Mouse (Mus musculus): ENCODE measurements around the gene Ppp1r35. TPM values are rescaled to one million over a fixed set of nuclear protein-coding genes. Genes with fewer than 3 reads are reported as not detected.

The Ppp1r35 gene
- polyA plus RNA-seq, 1 experiment from 2014 or later, result 39.5 TPM

DNA sequence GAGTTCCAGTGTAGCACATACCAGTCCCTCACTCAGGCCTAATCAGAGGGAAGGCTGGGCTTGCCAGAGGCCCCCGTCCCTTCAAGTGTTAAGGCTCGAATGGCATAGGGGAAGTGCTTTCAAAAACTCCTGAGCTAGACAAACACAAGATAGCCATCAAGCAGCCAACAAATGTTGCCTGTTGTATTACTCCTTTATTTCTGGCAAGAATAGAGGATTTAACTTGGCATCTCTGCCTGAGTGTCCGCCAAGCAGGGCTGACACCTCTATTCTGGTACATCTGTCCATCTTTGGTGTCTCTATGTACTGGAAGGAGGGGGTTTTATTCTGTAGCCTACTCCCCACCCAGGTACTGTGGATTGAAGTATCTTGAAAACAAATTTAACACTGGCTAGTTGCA, 22.5 kb upstream of the Ppp1r35 start:
- Histone ChIP-seq H3K27ac (replicated peaks; ENCODE audit: low read depth, low read length) (no peak overlapping the region), H3K4me1 (ENCODE audit: control insufficient read depth, insufficient read depth, low read length) (no peaks in the 10 kb centered on the region; the same call in 1 of the 2 replicates), H3K36me3 (ENCODE audit: control insufficient read depth, insufficient read depth, low read length) (peaks cover 71% of the 10 kb centered on the region), H3K9me3 (ENCODE audit: control insufficient read depth, low read length) (no peaks in the 10 kb centered on the region), H3K4me3 (ENCODE audit: low read depth, low read length) (no peak overlapping the region), H3K4me2 (ENCODE audit: low read depth, low read length) (no peak overlapping the region), H3K27me3 (replicated peaks; ENCODE audit: control insufficient read depth, insufficient read depth, low read length) (no peaks in the 10 kb centered on the region), H3K9ac (ENCODE audit: low read depth, low read length) (no peak overlapping the region)
- ATAC-seq (ENCODE audit: low read depth), result no peak
- no peak for DNase-seq (ENCODE audit: low spot score)
- WGBS, result 80% methylated on average over 3 of the region's 3 CpGs

DNA sequence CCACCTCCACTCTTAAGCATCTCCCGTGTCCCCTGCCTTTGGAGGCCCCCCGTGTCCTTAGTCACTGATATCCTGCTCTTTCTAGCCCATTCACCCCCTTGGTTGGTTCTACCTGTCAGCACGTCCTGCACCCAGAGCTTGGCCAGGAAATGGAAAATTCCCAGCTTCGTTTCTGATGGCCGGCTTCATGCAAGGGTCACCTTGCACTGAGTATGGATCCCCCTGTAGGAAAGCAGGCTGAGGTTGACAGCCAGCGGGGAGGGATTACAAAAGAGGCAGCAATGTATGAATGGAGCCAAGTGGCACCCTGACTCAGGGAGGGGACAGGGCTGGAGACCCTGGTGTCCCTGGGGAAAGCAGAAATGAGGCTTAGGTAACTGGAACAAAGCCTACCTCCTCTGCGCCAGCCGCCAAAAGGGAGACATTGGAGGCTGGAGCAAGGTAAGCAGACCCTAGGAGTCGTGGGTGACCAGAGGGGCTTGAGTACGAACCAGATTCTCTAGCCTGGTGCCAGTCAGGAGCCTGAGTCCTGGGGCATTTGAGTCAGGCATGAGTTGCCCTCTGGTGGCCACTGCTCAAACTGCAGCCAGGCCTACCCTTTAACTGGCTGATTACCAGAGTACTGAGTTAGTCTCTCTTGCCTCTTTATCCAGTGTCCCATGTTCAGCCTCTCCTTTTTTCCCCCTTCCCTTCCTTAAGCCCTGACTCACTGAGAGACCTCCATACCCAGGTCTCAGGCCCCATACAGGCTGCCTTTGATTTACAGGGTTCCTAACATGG, 21.6 kb upstream of the Ppp1r35 start:
- H3K9ac ChIP-seq (ENCODE audit: low read depth, low read length), result no peak overlapping the region
- H3K36me3 ChIP-seq (ENCODE audit: control insufficient read depth, insufficient read depth, low read length), result peaks cover 61% of the 10 kb centered on the region

DNA sequence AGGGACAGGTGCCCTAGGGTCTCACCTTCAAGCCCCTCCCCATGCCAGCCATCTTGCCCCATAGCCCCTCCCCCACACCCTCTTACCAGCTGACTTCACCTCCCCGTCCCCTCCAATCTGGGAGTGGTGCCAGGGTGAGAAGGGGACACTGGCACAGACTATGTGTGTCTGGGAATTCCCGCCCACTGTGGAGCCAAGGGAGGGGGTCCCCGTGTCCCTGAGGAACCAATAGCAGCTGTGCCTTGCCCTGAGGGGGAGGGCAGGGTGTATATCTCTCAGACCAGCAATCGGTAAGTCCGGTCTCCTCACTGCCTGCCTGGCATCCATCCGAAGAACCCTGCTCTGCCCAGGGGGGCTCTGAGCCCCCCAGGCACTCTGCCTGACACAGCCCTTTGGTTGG, 20.8 kb upstream of the Ppp1r35 start:
- Histone ChIP-seq H3K4me2 (ENCODE audit: low read depth, low read length) (no peak overlapping the region), H3K4me3 (ENCODE audit: low read depth, low read length) (no peak overlapping the region), H3K36me3 (ENCODE audit: control insufficient read depth, insufficient read depth, low read length) (peaks cover 55% of the 10 kb centered on the region), H3K27ac (replicated peaks; ENCODE audit: low read depth, low read length) (no peak overlapping the region), H3K9ac (ENCODE audit: low read depth, low read length) (no peak overlapping the region), H3K4me1 (ENCODE audit: control insufficient read depth, insufficient read depth, low read length) (no peaks in the 10 kb centered on the region; the same call in 1 of the 2 replicates), H3K9me3 (ENCODE audit: control insufficient read depth, low read length) (no peaks in the 10 kb centered on the region), H3K27me3 (replicated peaks; ENCODE audit: control insufficient read depth, insufficient read depth, low read length) (no peaks in the 10 kb centered on the region)
- DNase-seq (ENCODE audit: low spot score) (no peak), ATAC-seq (ENCODE audit: low read depth) (no peak)
- 73% methylated on average over 6 of the region's 6 CpGs for WGBS

More for the DNA sequence above, 21.6 kb upstream of the Ppp1r35 start:
- Histone ChIP-seq H3K4me2 (ENCODE audit: low read depth, low read length) (no peak overlapping the region), H3K4me3 (ENCODE audit: low read depth, low read length) (no peak overlapping the region), H3K9me3 (ENCODE audit: control insufficient read depth, low read length) (no peaks in the 10 kb centered on the region), H3K27ac (replicated peaks; ENCODE audit: low read depth, low read length) (no peak overlapping the region), H3K4me1 (ENCODE audit: control insufficient read depth, insufficient read depth, low read length) (no peaks in the 10 kb centered on the region; the same call in 1 of the 2 replicates), H3K27me3 (replicated peaks; ENCODE audit: control insufficient read depth, insufficient read depth, low read length) (no peaks in the 10 kb centered on the region)
- 46% methylated on average over 10 of the region's 10 CpGs for WGBS
- peak; percentile 86 for DNase-seq (ENCODE audit: low spot score)
- peak; percentile 34; the same call in 1 of the 2 replicates for ATAC-seq (ENCODE audit: low read depth)

GRCm38 (mm10) chr5:137758921-137759534, 19.6 kb upstream of the Ppp1r35 start:
- no peak overlapping the region for H3K27ac ChIP-seq (replicated peaks; ENCODE audit: low read depth, low read length)
- H3K4me1 ChIP-seq (ENCODE audit: control insufficient read depth, insufficient read depth, low read length), result no peaks in the 10 kb centered on the region
- no peak overlapping the region for H3K4me2 ChIP-seq (ENCODE audit: low read depth, low read length)
- WGBS, result 88% methylated on average over 19 of the region's 19 CpGs
- H3K9ac ChIP-seq (ENCODE audit: low read depth, low read length), result no peak overlapping the region
- H3K9me3 ChIP-seq (ENCODE audit: control insufficient read depth, low read length), result no peaks in the 10 kb centered on the region
- DNase-seq (ENCODE audit: low spot score) (no peak), ATAC-seq (ENCODE audit: low read depth) (no peak)
- no peak overlapping the region for H3K4me3 ChIP-seq (ENCODE audit: low read depth, low read length)
- no peaks in the 10 kb centered on the region for H3K27me3 ChIP-seq (replicated peaks; ENCODE audit: control insufficient read depth, insufficient read depth, low read length)
- peaks cover 43% of the 10 kb centered on the region for H3K36me3 ChIP-seq (ENCODE audit: control insufficient read depth, insufficient read depth, low read length)

DNA sequence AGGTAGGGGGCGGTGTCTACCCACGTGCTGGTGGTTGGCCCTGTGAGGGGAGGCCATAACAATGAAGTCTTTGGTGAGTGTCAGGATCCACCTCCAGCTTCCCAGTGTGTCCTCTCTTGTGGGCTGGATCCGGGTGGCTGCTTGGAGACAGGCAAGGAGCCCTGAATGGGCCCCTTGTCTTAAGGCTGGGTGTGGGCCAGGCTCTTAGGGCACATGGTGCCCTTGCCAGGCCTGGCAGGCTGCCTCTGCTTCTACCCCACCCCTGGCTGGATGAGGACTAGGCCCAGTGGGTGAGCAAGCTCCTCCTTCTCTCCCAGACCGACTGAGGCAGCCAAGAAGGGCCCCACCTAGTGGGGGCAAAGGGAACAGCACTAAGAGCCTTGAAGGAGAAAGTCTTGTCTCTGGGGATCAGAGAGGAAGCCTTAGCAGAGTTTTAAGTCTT, 18.7 kb upstream of the Ppp1r35 start:
- no peak overlapping the region for H3K9ac ChIP-seq (ENCODE audit: low read depth, low read length)
- 0 out of 2 replicates have a peak overlapping the region, but pooled peaks have one; percentile 5 for H3K27ac ChIP-seq (replicated peaks; ENCODE audit: low read depth, low read length)
- peak; percentile 89 for ATAC-seq (ENCODE audit: low read depth)
- 50% methylated on average over 3 of the region's 4 CpGs for WGBS
- no peaks in the 10 kb centered on the region for H3K9me3 ChIP-seq (ENCODE audit: control insufficient read depth, low read length)
- H3K27me3 ChIP-seq (replicated peaks; ENCODE audit: control insufficient read depth, insufficient read depth, low read length), result no peaks in the 10 kb centered on the region
- peak; percentile 90 for DNase-seq (ENCODE audit: low spot score)
- H3K4me3 ChIP-seq (ENCODE audit: low read depth, low read length), result no peak overlapping the region
- H3K36me3 ChIP-seq (ENCODE audit: control insufficient read depth, insufficient read depth, low read length), result peaks cover 38% of the 10 kb centered on the region
- no peaks in the 10 kb centered on the region for H3K4me1 ChIP-seq (ENCODE audit: control insufficient read depth, insufficient read depth, low read length)
- H3K4me2 ChIP-seq (ENCODE audit: low read depth, low read length), result no peak overlapping the region

DNA sequence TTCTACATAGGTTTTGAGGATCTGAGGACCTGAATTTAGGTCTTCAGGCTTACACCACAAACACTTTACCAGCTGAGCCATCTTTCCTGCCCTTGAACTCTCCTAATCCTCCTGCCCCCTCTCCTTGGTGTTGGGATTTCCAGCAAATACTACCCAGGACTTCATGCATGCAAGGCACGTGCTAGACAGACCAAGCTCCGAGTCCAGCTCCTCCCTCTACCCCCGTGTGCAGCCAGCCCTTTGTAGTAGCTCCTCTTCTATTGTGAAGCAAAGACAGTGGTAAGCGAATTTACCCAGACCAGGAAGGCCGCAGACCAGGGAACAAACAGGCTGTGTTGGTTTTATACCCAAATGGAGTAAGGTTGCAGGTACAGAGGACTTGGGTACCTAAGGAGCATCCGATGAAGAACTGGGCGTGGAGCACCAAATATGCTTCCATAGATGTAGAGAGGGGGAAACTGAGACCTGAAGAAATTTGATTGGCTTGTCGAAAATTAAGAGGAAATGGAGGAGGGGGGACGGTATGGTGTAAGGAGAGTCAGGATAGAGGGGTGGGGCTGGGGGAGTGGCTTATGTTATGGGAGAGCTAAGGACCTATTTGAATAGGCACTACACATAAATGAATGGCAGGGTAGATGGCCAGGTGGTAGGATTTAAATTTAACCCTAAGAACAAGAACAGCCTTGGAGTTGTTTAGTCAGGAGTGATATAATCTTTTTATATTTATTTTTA, 13.9 kb upstream of the Ppp1r35 start:
- WGBS, result 61% methylated on average over 9 of the region's 9 CpGs
- ATAC-seq (ENCODE audit: low read depth), result no peak
- no peaks in the 10 kb centered on the region for H3K9me3 ChIP-seq (ENCODE audit: control insufficient read depth, low read length)
- H3K4me2 ChIP-seq (ENCODE audit: low read depth, low read length), result no peak overlapping the region
- no peak overlapping the region for H3K27ac ChIP-seq (replicated peaks; ENCODE audit: low read depth, low read length)
- H3K36me3 ChIP-seq (ENCODE audit: control insufficient read depth, insufficient read depth, low read length), result no peaks in the 10 kb centered on the region
- H3K27me3 ChIP-seq (replicated peaks; ENCODE audit: control insufficient read depth, insufficient read depth, low read length), result no peaks in the 10 kb centered on the region
- no peak overlapping the region for H3K4me3 ChIP-seq (ENCODE audit: low read depth, low read length)
- DNase-seq (ENCODE audit: low spot score), result no peak
- H3K9ac ChIP-seq (ENCODE audit: low read depth, low read length), result no peak overlapping the region
- no peaks in the 10 kb centered on the region for H3K4me1 ChIP-seq (ENCODE audit: control insufficient read depth, insufficient read depth, low read length)

DNA sequence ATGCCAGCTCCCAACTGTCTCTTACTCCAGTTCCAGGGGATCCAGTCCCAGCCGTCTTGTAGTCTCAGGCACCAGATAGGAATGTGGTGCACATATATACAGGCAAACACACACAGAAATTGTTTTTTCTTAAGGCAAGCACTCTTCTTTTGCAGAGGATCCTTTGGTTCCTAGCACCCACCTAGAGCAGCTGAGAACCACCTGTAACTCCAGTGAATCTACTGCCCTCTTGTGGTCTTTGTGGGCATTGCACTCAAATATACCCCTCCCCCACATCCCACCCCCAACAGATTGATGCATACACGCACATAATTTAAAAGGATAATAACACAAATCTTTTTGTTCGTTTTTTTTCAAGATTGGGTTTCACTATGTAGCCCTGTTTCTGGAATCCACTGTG, 12.4 kb upstream of the Ppp1r35 start:
- no peak overlapping the region for H3K4me3 ChIP-seq (ENCODE audit: low read depth, low read length)
- no peaks in the 10 kb centered on the region for H3K27me3 ChIP-seq (replicated peaks; ENCODE audit: control insufficient read depth, insufficient read depth, low read length)
- no peaks in the 10 kb centered on the region for H3K36me3 ChIP-seq (ENCODE audit: control insufficient read depth, insufficient read depth, low read length)
- WGBS, result 62% methylated on average over 3 of the region's 3 CpGs
- H3K4me2 ChIP-seq (ENCODE audit: low read depth, low read length), result no peak overlapping the region
- no peak overlapping the region for H3K27ac ChIP-seq (replicated peaks; ENCODE audit: low read depth, low read length)
- DNase-seq (ENCODE audit: low spot score) (no peak), ATAC-seq (ENCODE audit: low read depth) (no peak)
- no peaks in the 10 kb centered on the region for H3K9me3 ChIP-seq (ENCODE audit: control insufficient read depth, low read length)
- no peak overlapping the region for H3K9ac ChIP-seq (ENCODE audit: low read depth, low read length)
- no peaks in the 10 kb centered on the region for H3K4me1 ChIP-seq (ENCODE audit: control insufficient read depth, insufficient read depth, low read length)

- WGBS, result 67% methylated on average over 1 of the region's 1 CpGs
- H3K9me3 ChIP-seq (ENCODE audit: control insufficient read depth, low read length), result no peaks in the 10 kb centered on the region
- no peak overlapping the region for H3K27ac ChIP-seq (replicated peaks; ENCODE audit: low read depth, low read length)
- H3K4me2 ChIP-seq (ENCODE audit: low read depth, low read length), result no peak overlapping the region
- H3K4me3 ChIP-seq (ENCODE audit: low read depth, low read length), result no peak overlapping the region
- H3K27me3 ChIP-seq (replicated peaks; ENCODE audit: control insufficient read depth, insufficient read depth, low read length), result no peaks in the 10 kb centered on the region
- DNase-seq (ENCODE audit: low spot score), result no peak
- no peak for ATAC-seq (ENCODE audit: low read depth)
- H3K9ac ChIP-seq (ENCODE audit: low read depth, low read length), result no peak overlapping the region
- H3K4me1 ChIP-seq (ENCODE audit: control insufficient read depth, insufficient read depth, low read length), result no peaks in the 10 kb centered on the region
- no peaks in the 10 kb centered on the region for H3K36me3 ChIP-seq (ENCODE audit: control insufficient read depth, insufficient read depth, low read length)
Observed at GRCm38 (mm10) chr5:137768475-137768874, 10.2 kb upstream of the Ppp1r35 start.

Data from embryonic facial prominence, embryonic 14.5 days (tissue).